Mouse (Mus musculus) heart, embryonic 15.5 days (tissue): Measurements from ENCODE around the gene Osbpl10. TPM values are rescaled to one million over a fixed set of nuclear protein-coding genes. Genes with fewer than 3 reads are reported as not detected.
"Not testable (repeated sequence)": the region's sequence is repeated elsewhere in the genome, so short reads cannot be mapped to it uniquely, and the experiment has no call there.

ENCODE experiments used
- ATAC-seq: fragments of 200-750 bp; cut with Nextera tagmentation; replicated peaks from 2 replicates; pipeline ENCODE4 v1.8.0; 2017; ENCODE audit warnings: low read depth, moderate TSS enrichment; ENCODE audit not compliant: insufficient number of reproducible peaks, insufficient read depth, low FRiP score
- H3K27ac ChIP-seq: fragments of 300-500 bp; sonication (generic); 2 replicates; pipeline ENCODE4 v1.5.1; 2015; ENCODE audit warnings: mild to moderate bottlenecking, inconsistent platforms
- H3K27me3 ChIP-seq: fragments of 300-500 bp; sonication (generic); 2 replicates; pipeline ENCODE4 v1.6.1; 2015; ENCODE audit warnings: inconsistent platforms
- H3K36me3 ChIP-seq: fragments of 300-500 bp; sonication (generic); 2 replicates; pipeline ENCODE4 v1.6.1; 2015; ENCODE audit warnings: mild to moderate bottlenecking, inconsistent platforms
- H3K4me1 ChIP-seq: fragments of 300-500 bp; sonication (generic); replicated peaks from 2 replicates; pipeline ENCODE4 v1.6.1; 2015; ENCODE audit warnings: inconsistent platforms
- H3K4me2 ChIP-seq: fragments of 300-500 bp; sonication (generic); 2 replicates; pipeline ENCODE4 v1.6.1; 2015; ENCODE audit warnings: inconsistent platforms, mild to moderate bottlenecking, moderate library complexity
- H3K4me3 ChIP-seq: fragments of 300-500 bp; sonication (generic); 2 replicates; pipeline ENCODE4 v1.5.1; 2015; ENCODE audit warnings: mild to moderate bottlenecking, inconsistent platforms
- H3K9ac ChIP-seq: fragments of 300-500 bp; sonication (generic); 2 replicates; pipeline ENCODE4 v1.6.1; 2015; ENCODE audit warnings: mild to moderate bottlenecking, inconsistent platforms
- H3K9me3 ChIP-seq: fragments of 300-500 bp; sonication (generic); replicated peaks from 2 replicates; pipeline ENCODE4 v1.6.1; 2016; ENCODE audit warnings: inconsistent platforms
- WGBS: fragments of 180-500 bp; shearing (Covaris S2); methylation state at CpG from one replicate; pipeline ENCODE4 v1.1.7; 2015; ENCODE audit warnings: mixed read lengths; 5-methylcytosine and 5-hydroxymethylcytosine counted together
- polyA plus RNA-seq: library from polyadenylated mRNA; unstranded; fragments of >200 nt; fragmentation: Nextera tagmentation; extraction: Ambion mirVana; gene quantifications from 2 replicates; pipeline ENCODE4 v1.2.1, GENCODE M21; 2015

Osbpl10 gene
- polyA plus RNA-seq, 1 experiment from 2014 or later, result 1.3 TPM

- Histone ChIP-seq H3K27me3 (no peaks in the 10 kb centered on the region), H3K4me3 (no peak overlapping the region), H3K4me1 (0 out of 2 replicates have a peak, but pooled peaks cover 4% of the 10 kb centered on the region), H3K27ac (no peak overlapping the region), H3K36me3 (peaks cover 21% of the 10 kb centered on the region), H3K9me3 (no peaks in the 10 kb centered on the region), H3K4me2 (no peak overlapping the region), H3K9ac (no peak overlapping the region)
- no peak for ATAC-seq
- 72% methylated on average over 8 of the region's 8 CpGs for WGBS
These were observed 283.1 kb downstream of the Osbpl10 start for GRCm38 (mm10) chr9:115261456-115261855.

- no peaks in the 10 kb centered on the region for H3K27me3 ChIP-seq
- 72% methylated on average over 5 of the region's 5 CpGs for WGBS
- no peak overlapping the region for H3K4me2 ChIP-seq
- no peak for ATAC-seq
- peaks cover 16% of the 10 kb centered on the region for H3K36me3 ChIP-seq
- H3K9ac ChIP-seq, result no peak overlapping the region
- no peak overlapping the region for H3K27ac ChIP-seq
- 0 out of 2 replicates have a peak, but pooled peaks cover 4% of the 10 kb centered on the region for H3K4me1 ChIP-seq
- H3K4me3 ChIP-seq, result no peak overlapping the region
- no peaks in the 10 kb centered on the region for H3K9me3 ChIP-seq
These were observed 283.5 kb downstream of the Osbpl10 start for GRCm38 (mm10) chr9:115261896-115262295.

GRCm38 (mm10) chr9:115271556-115271955 is 293.2 kb downstream of the Osbpl10 start:
- 81% methylated on average over 3 of the region's 3 CpGs for WGBS
- no peak overlapping the region for H3K4me3 ChIP-seq
- no peak overlapping the region for H3K27ac ChIP-seq
- H3K27me3 ChIP-seq, result no peaks in the 10 kb centered on the region
- H3K36me3 ChIP-seq, result peaks cover 36% of the 10 kb centered on the region
- no peak overlapping the region for H3K4me2 ChIP-seq
- no peaks in the 10 kb centered on the region for H3K9me3 ChIP-seq
- ATAC-seq, result no peak
- no peaks in the 10 kb centered on the region for H3K4me1 ChIP-seq
- H3K9ac ChIP-seq, result no peak overlapping the region

GRCm38 (mm10) chr9:115272451-115272850 is 294.1 kb downstream of the Osbpl10 start:
- not testable (repeated sequence) for ATAC-seq, H3K4me3 ChIP-seq, H3K9me3 ChIP-seq, H3K4me2 ChIP-seq, H3K27ac ChIP-seq, H3K4me1 ChIP-seq, H3K9ac ChIP-seq, H3K27me3 ChIP-seq
- WGBS, result 82% methylated on average over 5 of the region's 5 CpGs
- peaks cover 38% of the 10 kb centered on the region for H3K36me3 ChIP-seq

- no peaks in the 10 kb centered on the region for H3K4me1 ChIP-seq
- H3K4me2 ChIP-seq, result no peak overlapping the region
- no peaks in the 10 kb centered on the region for H3K27me3 ChIP-seq
- H3K36me3 ChIP-seq, result peaks cover 38% of the 10 kb centered on the region
- WGBS, result 94% methylated on average over 7 of the region's 7 CpGs
- H3K27ac ChIP-seq, result no peak overlapping the region
- no peak for ATAC-seq
- H3K9me3 ChIP-seq, result no peaks in the 10 kb centered on the region
- H3K4me3 ChIP-seq, result no peak overlapping the region
- no peak overlapping the region for H3K9ac ChIP-seq
These were observed 294.8 kb downstream of the Osbpl10 start for GRCm38 (mm10) chr9:115273095-115273649.

GRCm38 (mm10) chr9:115274806-115275205 is 296.4 kb downstream of the Osbpl10 start:
- H3K4me2 ChIP-seq, result no peak overlapping the region
- H3K4me3 ChIP-seq, result no peak overlapping the region
- no peak overlapping the region for H3K9ac ChIP-seq
- H3K27ac ChIP-seq, result no peak overlapping the region
- no peak for ATAC-seq
- no peaks in the 10 kb centered on the region for H3K27me3 ChIP-seq
- H3K4me1 ChIP-seq, result no peaks in the 10 kb centered on the region
- WGBS, result 79% methylated on average over 6 of the region's 6 CpGs
- H3K9me3 ChIP-seq, result no peaks in the 10 kb centered on the region
- peaks cover 49% of the 10 kb centered on the region for H3K36me3 ChIP-seq

- Histone ChIP-seq H3K4me3 (no peak overlapping the region), H3K27me3 (no peaks in the 10 kb centered on the region), H3K4me2 (no peak overlapping the region), H3K9me3 (no peaks in the 10 kb centered on the region), H3K4me1 (peaks cover 6% of the 10 kb centered on the region), H3K9ac (no peak overlapping the region), H3K36me3 (peaks cover 41% of the 10 kb centered on the region), H3K27ac (no peak overlapping the region)
- no peak for ATAC-seq
- WGBS, result 97% methylated on average over 1 of the region's 1 CpGs
These were observed 300.3 kb downstream of the Osbpl10 start for GRCm38 (mm10) chr9:115278641-115279040.

Other genes with a start within 250 kb of the Osbpl10 start
- 39.3 and 47.0 TPM in 2 replicates for gene Cmtm6, start 247.5 kb upstream of the Osbpl10 start, polyA plus RNA-seq
- 97.5 and 134 TPM in 2 replicates for gene Cmtm7, start 196.7 kb upstream of the Osbpl10 start, polyA plus RNA-seq
- gene Cmtm8, start 134.4 kb upstream of the Osbpl10 start, polyA plus RNA-seq, result 15.0 and 19.6 TPM in 2 replicates
- gene Gpd1l, start 44.6 kb upstream of the Osbpl10 start, polyA plus RNA-seq, result 14.5 and 18.8 TPM in 2 replicates
- 174 and 306 TPM in 2 replicates for gene Rps27rt, start 4.2 kb downstream of the Osbpl10 start, polyA plus RNA-seq